Mouse (Mus musculus) B cell, adult (primary cell): ENCODE results near the gene Cntnap2. TPM values are rescaled to one million over a fixed set of nuclear protein-coding genes. Genes with fewer than 3 reads are reported as not detected.

Experiments
- total RNA-seq: library from RNA; stranded (reverse); gene quantifications from 4 replicates; pipeline ENCODE4 v1.2.4, GENCODE M21; 2023; ENCODE audit not compliant: inconsistent age

Cntnap2 gene
- total RNA-seq: not detected in 4 replicates

DNA sequence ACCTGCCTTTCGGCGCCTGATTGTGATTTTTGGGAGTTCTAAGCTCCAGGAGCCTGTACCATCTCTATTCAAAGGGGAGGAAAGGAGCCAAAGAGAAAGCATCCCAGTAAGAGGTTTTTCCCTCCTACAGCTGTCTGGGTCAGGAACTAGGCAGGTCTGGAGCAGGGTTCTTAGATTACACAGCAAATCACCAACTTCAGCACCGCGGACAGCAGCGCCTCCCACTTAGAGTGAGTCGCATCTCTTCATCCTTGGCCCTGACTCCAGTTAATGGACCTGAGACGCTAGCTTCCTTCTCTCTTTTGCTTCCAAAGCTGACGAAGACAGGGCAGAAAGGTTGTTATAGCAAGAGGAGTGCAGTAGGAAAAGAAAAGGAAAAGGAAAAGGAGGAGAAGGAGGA, at the start of gene Cntnap2:
Gene Cntnap2 (plus strand): TSS at position 267 of the 400 bp plus-strand sequence.

